Mouse (Mus musculus) lung, postnatal 10 days (tissue): ENCODE results near the gene Kif26a.

Experiments
- DNase-seq: peaks from one replicate; pipeline ENCODE4 v3.0.0; 2021

The Kif26a gene

DNA sequence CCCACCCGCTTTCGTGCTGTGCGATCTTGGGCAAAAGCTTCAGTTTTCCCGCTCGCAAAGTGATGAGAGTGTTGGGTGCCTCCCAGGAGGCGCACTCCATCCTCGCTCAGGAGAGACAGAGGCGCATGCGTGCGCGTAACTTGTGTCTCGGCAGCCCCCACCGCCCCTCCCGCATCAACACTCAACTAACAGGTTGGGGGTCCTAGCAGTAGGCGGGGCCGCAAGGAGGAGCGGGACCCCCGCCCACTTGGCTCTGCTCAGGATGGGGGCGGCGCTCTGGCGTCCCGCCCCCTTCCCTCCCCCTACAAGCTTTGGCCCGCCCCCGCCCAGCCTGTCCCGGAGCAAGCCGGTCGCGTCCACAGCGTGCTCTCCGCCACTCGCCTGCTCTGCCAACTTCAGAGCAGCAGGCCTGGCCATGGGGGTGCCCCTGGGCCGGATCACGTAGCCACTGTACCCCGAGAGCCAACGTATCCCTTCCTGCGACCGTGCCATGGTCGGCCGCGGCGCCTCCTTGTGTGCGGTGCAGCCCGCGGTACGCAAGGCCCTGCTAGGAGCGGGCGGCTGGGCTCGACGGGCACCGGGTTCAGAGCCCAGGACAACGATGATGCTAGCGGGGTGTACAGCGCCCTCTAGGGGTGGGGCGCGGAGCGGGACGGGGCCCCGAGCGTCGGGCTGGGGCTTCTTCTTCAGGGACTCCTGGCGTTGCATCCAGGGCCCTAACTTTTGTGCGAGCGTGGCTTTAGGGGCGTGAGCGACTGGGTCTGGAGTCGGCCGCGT, at the start of gene Kif26a:
Kif26a (plus strand) TSS at position 334 of the 777 bp plus-strand sequence.
- peak; percentile 69 for DNase-seq

GRCm38 (mm10) chr12:112096733-112097117, 49.3 kb upstream of the Kif26a start:
- no peak for DNase-seq

- no peak for DNase-seq
Observed at GRCm38 (mm10) chr12:112100106-112100505, 45.9 kb upstream of the Kif26a start.

DNA sequence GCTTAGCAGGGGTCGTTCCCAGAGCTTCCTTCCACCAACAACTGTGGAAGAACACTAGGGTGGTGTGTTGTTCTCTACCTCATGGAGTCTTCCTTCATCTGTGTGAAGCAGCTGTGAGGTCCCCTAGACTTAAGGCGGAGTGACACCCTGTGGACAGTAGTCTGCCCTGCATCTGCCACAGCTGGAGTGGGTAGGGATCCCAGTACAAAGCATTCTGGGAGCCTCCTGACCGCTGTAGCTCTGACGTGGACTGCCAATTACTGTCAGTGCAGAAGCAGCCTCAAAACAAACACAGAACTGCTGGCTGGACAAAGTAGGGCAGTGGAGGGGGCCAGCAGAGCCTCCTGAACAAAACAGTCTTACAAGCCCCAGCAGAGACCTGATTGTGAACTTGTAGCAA, 45.0 kb upstream of the Kif26a start:
- peak; percentile 72 for DNase-seq

- DNase-seq: no peak
Observed at GRCm38 (mm10) chr12:112103179-112103578, 42.8 kb upstream of the Kif26a start.

- DNase-seq: no peak
Observed at GRCm38 (mm10) chr12:112104890-112105289, 41.1 kb upstream of the Kif26a start.

- DNase-seq: peak; percentile 65
Observed at GRCm38 (mm10) chr12:112106541-112106971, 39.5 kb upstream of the Kif26a start, which contains the start of gene Aspg. Gene Aspg (plus strand): TSS chr12:112106679.

DNA sequence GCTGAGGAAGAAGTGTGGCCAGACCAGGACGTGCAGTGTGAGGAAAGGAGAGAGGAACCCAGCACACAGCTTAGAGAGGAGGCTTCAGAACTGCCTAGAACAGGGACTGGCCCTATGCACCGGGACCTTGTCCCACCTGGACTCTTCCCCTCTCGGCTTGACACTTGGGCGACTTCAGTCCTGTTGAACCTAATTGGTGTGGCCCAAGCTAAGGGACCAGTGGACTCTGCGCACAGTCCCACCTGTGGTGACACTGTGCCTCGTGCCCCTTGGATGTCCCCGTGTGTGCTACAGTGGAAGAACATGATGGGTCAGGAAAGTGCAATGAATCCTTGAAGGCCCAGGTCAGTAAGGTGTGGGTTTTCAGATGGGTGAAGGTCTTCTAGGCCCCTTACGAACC, 38.3 kb upstream of the Kif26a start:
- DNase-seq: no peak

- no peak for DNase-seq
Observed at GRCm38 (mm10) chr12:112108696-112109445, 37.1 kb upstream of the Kif26a start.

GRCm38 (mm10) chr12:112109701-112110100, 36.3 kb upstream of the Kif26a start:
- DNase-seq: no peak

DNA sequence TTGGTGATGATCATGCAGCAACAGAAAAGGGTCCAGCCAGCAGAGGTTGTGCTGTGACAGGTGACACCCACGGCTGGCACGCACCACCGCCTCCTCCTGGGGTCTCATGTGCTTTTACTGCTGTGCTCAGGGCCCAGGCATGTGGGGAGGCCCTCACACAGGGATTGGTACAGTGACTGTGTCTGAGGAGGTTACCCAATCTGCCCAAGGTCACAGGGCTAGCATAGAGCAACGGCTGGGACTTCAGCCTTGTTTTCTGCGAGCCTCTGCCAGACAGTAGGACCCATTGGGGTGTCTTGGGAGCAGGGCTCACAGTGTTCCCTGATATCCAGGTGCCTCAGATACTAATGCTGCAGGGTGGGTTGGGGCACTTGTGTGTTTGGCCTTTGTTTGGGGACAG, 34.7 kb upstream of the Kif26a start:
- DNase-seq: no peak

DNA sequence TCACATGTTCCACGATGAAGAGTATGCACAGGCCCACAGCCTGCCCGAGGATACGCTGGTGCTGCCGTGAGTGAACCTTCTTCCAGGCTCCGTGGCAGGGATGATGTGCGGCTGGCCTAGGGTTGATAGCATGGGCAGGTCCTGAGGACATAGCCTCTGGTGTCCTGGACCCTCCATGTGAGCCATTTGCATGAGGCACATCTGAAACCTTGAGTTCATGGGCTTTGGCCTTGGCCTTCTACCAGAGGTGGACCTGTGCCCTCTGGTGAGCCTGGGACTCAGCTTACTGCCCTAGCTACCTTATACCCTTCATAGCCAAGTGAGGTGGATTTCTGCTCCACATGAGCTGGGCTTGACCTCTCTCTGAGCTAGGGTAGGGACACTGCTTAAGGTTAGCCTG, 33.8 kb upstream of the Kif26a start:
- DNase-seq: no peak

DNA sequence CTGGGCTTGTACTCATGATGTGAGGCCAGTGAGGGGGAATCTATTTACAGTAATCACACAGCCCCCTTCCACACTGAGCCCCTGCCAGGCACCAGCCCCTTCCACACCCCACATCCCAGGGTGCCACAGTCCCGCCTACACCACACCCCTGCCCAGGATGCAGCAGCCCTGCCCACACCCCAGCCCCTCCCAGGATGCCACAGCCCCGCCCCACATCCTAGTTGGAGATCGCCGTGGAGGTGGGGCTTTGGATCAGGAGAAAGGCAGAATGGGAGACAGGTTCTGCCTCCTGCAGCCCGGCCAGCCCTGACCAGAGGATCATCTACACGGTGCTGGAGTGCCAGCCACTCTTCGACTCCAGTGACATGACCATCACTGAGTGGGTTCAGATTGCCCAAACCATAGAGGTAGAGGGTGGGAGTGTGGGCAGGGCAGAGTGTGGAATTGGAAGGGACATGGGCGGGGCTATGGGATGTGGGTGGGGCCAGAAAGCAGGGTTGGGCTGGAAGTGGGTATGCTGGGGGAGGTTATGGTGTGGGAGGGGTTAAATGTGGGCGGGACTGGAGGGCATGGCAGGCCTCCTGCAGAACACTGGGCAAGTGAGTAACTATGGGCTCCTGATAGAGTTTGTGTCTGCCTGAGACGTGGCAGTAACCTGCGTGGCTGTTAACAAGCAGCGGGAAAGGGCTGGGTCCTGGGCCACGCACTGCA, 33.2 kb upstream of the Kif26a start:
- DNase-seq: no peak

DNA sequence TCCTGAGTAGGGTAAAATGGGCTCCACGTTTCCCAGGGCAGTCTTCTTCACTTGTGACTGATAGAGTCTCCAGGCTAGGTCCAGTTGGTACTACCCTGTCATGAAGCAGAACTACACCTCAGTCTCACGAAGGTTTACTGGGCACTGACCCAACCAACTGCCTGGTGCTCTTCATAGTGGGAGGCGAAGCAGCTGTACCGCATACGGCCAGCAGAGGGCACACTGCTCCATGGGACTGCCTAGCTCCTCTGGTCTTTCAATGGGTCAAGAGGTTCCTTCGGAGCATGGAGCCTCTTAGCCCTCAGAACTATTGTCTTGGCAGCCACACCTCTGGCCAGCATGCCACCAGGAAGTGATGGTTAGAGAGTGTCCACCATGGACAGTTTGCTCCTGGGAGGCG, 32.3 kb upstream of the Kif26a start:
- DNase-seq: peak; percentile 91

GRCm38 (mm10) chr12:112117006-112117405, 29.0 kb upstream of the Kif26a start:
- no peak for DNase-seq

GRCm38 (mm10) chr12:112117649-112118048, 28.4 kb upstream of the Kif26a start:
- DNase-seq: no peak

GRCm38 (mm10) chr12:112121188-112121587, 24.8 kb upstream of the Kif26a start:
- DNase-seq: no peak

GRCm38 (mm10) chr12:112125903-112126302, 20.1 kb upstream of the Kif26a start:
- peak; percentile 78 for DNase-seq

- no peak for DNase-seq
Observed at GRCm38 (mm10) chr12:112126931-112127635, 18.9 kb upstream of the Kif26a start.

GRCm38 (mm10) chr12:112128526-112128925, 17.5 kb upstream of the Kif26a start:
- DNase-seq: no peak

- no peak for DNase-seq
Observed at GRCm38 (mm10) chr12:112129300-112129856, 16.6 kb upstream of the Kif26a start.

- peak; percentile 85 for DNase-seq
Observed at GRCm38 (mm10) chr12:112130161-112130860, 15.7 kb upstream of the Kif26a start.
